Mouse (Mus musculus) heart, adult 2 months (tissue): Measurements from ENCODE around the gene Gm11444.

ENCODE experiments used
- CTCF ChIP-seq: fragments of 200-600 bp; IDR thresholded peaks from 2 replicates; pipeline ENCODE4 v1.8.1; 2022; ENCODE audit warnings: antibody characterized with exemption, mild to moderate bottlenecking, moderate library complexity
- EP300 ChIP-seq: fragments of 200-500 bp; IDR thresholded peaks from 2 replicates; pipeline ENCODE4 v1.6.1; 2011; ENCODE audit warnings: low read depth, low read length, control low read depth; ENCODE audit not compliant: insufficient read depth

DNA sequence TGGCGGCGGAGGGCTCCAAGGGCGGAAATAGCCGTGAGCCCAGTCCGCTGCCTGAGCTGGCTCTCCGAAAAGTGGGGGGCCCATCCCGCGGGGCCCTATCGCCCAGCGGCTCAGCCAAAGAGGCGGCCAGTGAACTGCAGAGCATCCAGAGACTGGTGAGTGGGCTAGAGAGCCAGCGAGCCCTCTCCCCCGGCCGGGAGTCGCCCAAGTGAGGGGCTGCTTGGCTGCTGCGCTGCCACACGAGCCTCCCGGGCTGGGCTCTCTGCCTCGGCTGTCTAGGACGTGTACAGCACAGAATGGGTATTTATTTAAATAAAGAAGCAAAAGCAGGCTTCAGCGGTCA lies 9.4 kb downstream of the Gm11444 start:
- TF ChIP-seq EP300, result no peak
- no peak for TF ChIP-seq CTCF
